Mouse (Mus musculus) leukemia stem cell, adult 10-12 weeks (primary cell): ENCODE results near the gene Ap3s2. TPM values are rescaled to one million over a fixed set of nuclear protein-coding genes. Genes with fewer than 3 reads are reported as not detected.

Experiments
- polyA plus RNA-seq: library from polyadenylated mRNA; stranded (reverse); fragments of >175 nt; gene quantifications from 2 replicates; pipeline ENCODE4 v1.2.3, GENCODE M21; 2012; ENCODE audit warnings: low replicate concordance

Ap3s2 gene
- 3.1 and 7.1 TPM in 2 replicates for polyA plus RNA-seq

GRCm38 (mm10) chr7:79920344-79920983 lies at the start of gene Ap3s2:
TSS of gene Ap3s2 (minus strand) at chr7:79920649.

GRCm38 (mm10) chr7:79934862-79935510 lies 14.5 kb upstream of the Ap3s2 start, which contains the start of gene Arpin:
TSS of gene Arpin (minus strand) at chr7:79935359.

GRCm38 (mm10) chr7:79860811-79861210 lies 59.6 kb downstream of the Ap3s2 start, which contains the start of gene Anpep:
TSS of gene Anpep (minus strand) at chr7:79861059.

Other genes with a start within 250 kb of the Ap3s2 start
- gene Kif7, start 204.9 kb downstream of the Ap3s2 start, polyA plus RNA-seq, result 0.61 and 0.99 TPM in 2 replicates
- gene Plin1, start 187.7 kb downstream of the Ap3s2 start, polyA plus RNA-seq, result not detected in 2 replicates
- 1.1 and 1.2 TPM in 2 replicates for gene Pex11a, start 177.5 kb downstream of the Ap3s2 start, polyA plus RNA-seq
- not detected in 2 replicates for gene Wdr93, start 177.5 kb downstream of the Ap3s2 start, polyA plus RNA-seq
- gene Mesp1, start 126.9 kb downstream of the Ap3s2 start, polyA plus RNA-seq, result not detected in 2 replicates
- gene Mesp2, start 109.9 kb downstream of the Ap3s2 start, polyA plus RNA-seq, result 0.26 and 0.38 TPM in 2 replicates
- 6.6 and 6.8 TPM in 2 replicates for gene Anpep, start 59.6 kb downstream of the Ap3s2 start, polyA plus RNA-seq
- gene Arpin, start 14.7 kb upstream of the Ap3s2 start, polyA plus RNA-seq, result 0.47 TPM in 1 of 2 replicates, not detected in the other
- gene Zfp710, start 104.2 kb upstream of the Ap3s2 start, polyA plus RNA-seq, result 49.4 and 68.0 TPM in 2 replicates
- 31.5 and 36.0 TPM in 2 replicates for gene Idh2, start 194.7 kb upstream of the Ap3s2 start, polyA plus RNA-seq